Mouse (Mus musculus): Measurements from ENCODE around the gene Selplg. TPM values are rescaled to one million over a fixed set of nuclear protein-coding genes. Genes with fewer than 3 reads are reported as not detected.

Selplg gene
- polyA plus RNA-seq, 2 experiments, result 4.0 to 5.4 TPM

- DNase-seq (ENCODE audit: low spot score), result no peak
- no peak overlapping the region for H3K4me3 ChIP-seq (replicated peaks; ENCODE audit: low read length)
- no peaks in the 10 kb centered on the region for H3K36me3 ChIP-seq (ENCODE audit: control insufficient read depth, insufficient read depth, low read length)
- no peak for TF ChIP-seq POLR2A (IDR thresholded peaks at IDR 0.05; ENCODE audit: borderline replicate concordance, extremely low read depth, insufficient read depth, insufficient read length)
- H3K9ac ChIP-seq (ENCODE audit: low read depth, low read length, severe bottlenecking), result no peak overlapping the region
- H3K4me2 ChIP-seq (replicated peaks; ENCODE audit: low read depth, low read length, severe bottlenecking), result no peak overlapping the region
- H3K4me1 ChIP-seq (ENCODE audit: control insufficient read depth, insufficient read depth, low read length), result peaks cover 37% of the 10 kb centered on the region
- no peaks in the 10 kb centered on the region for H3K9me3 ChIP-seq (ENCODE audit: control insufficient read depth, low read length)
- H3K27me3 ChIP-seq (ENCODE audit: control insufficient read depth, insufficient read depth, low read length), result no peaks in the 10 kb centered on the region
- H3K27ac ChIP-seq (replicated peaks; ENCODE audit: low read depth, low read length), result no peak overlapping the region
- ATAC-seq (ENCODE audit: low FRiP score, low read depth), result no peak
- 37% methylated on average over 7 of the region's 7 CpGs for WGBS
These were observed 28.0 kb downstream of the Selplg start for GRCm38 (mm10) chr5:113804395-113804966.

- DNase-seq (ENCODE audit: low spot score) (peak; percentile 86), ATAC-seq (ENCODE audit: low FRiP score, low read depth) (peak; percentile 88)
- no peaks in the 10 kb centered on the region for H3K9me3 ChIP-seq (ENCODE audit: control insufficient read depth, low read length)
- WGBS, result under 1% methylated on average over 11 of the region's 11 CpGs
- peak within 1 kb of the TSS; percentile 66 for H3K9ac ChIP-seq (ENCODE audit: low read depth, low read length, severe bottlenecking)
- H3K4me2 ChIP-seq (replicated peaks; ENCODE audit: low read depth, low read length, severe bottlenecking), result peak within 1 kb of the TSS; percentile 74
- peaks cover 39% of the 10 kb centered on the region for H3K4me1 ChIP-seq (ENCODE audit: control insufficient read depth, insufficient read depth, low read length)
- peak; percentile 53; the same call in 1 of the 2 replicates for TF ChIP-seq POLR2A (IDR thresholded peaks at IDR 0.05; ENCODE audit: borderline replicate concordance, extremely low read depth, insufficient read depth, insufficient read length)
- peak within 1 kb of the TSS; percentile 63 for H3K4me3 ChIP-seq (replicated peaks; ENCODE audit: low read length)
- H3K27me3 ChIP-seq (ENCODE audit: control insufficient read depth, insufficient read depth, low read length), result no peaks in the 10 kb centered on the region
- H3K36me3 ChIP-seq (ENCODE audit: control insufficient read depth, insufficient read depth, low read length), result peaks cover 13% of the 10 kb centered on the region
- peak within 1 kb of the TSS; percentile 90 for H3K27ac ChIP-seq (replicated peaks; ENCODE audit: low read depth, low read length)
These were observed 32.2 kb downstream of the Selplg start, which contains the start of gene Tmem119 for GRCm38 (mm10) chr5:113800280-113800679. TSS of gene Tmem119 (minus strand) at chr5:113800516.

GRCm38 (mm10) chr5:113799691-113800090, 32.8 kb downstream of the Selplg start:
- DNase-seq (ENCODE audit: low spot score), result no peak
- ATAC-seq (ENCODE audit: low FRiP score, low read depth), result no peak; the same call in 1 of the 2 replicates
- H3K4me1 ChIP-seq (ENCODE audit: control insufficient read depth, insufficient read depth, low read length), result peaks cover 35% of the 10 kb centered on the region
- peaks cover 19% of the 10 kb centered on the region for H3K36me3 ChIP-seq (ENCODE audit: control insufficient read depth, insufficient read depth, low read length)
- no peaks in the 10 kb centered on the region for H3K27me3 ChIP-seq (ENCODE audit: control insufficient read depth, insufficient read depth, low read length)
- H3K4me2 ChIP-seq (replicated peaks; ENCODE audit: low read depth, low read length, severe bottlenecking), result peak overlapping the region; percentile 74
- peak overlapping the region; percentile 90 for H3K27ac ChIP-seq (replicated peaks; ENCODE audit: low read depth, low read length)
- TF ChIP-seq POLR2A (IDR thresholded peaks at IDR 0.05; ENCODE audit: borderline replicate concordance, extremely low read depth, insufficient read depth, insufficient read length), result no peak
- WGBS, result 7% methylated on average over 5 of the region's 5 CpGs
- peak overlapping the region; percentile 66 for H3K9ac ChIP-seq (ENCODE audit: low read depth, low read length, severe bottlenecking)
- no peaks in the 10 kb centered on the region for H3K9me3 ChIP-seq (ENCODE audit: control insufficient read depth, low read length)
- peak overlapping the region; percentile 63 for H3K4me3 ChIP-seq (replicated peaks; ENCODE audit: low read length)

- no peaks in the 10 kb centered on the region for H3K9me3 ChIP-seq (ENCODE audit: control insufficient read depth, low read length)
- peaks cover 35% of the 10 kb centered on the region for H3K4me1 ChIP-seq (ENCODE audit: control insufficient read depth, insufficient read depth, low read length)
- H3K36me3 ChIP-seq (ENCODE audit: control insufficient read depth, insufficient read depth, low read length), result peaks cover 31% of the 10 kb centered on the region
- peak overlapping the region; percentile 82; the same call in 1 of the 2 replicates for H3K27ac ChIP-seq (replicated peaks; ENCODE audit: low read depth, low read length)
- 43% methylated on average over 9 of the region's 9 CpGs for WGBS
- H3K4me3 ChIP-seq (replicated peaks; ENCODE audit: low read length), result peak overlapping the region; percentile 63
- DNase-seq (ENCODE audit: low spot score) (no peak), ATAC-seq (ENCODE audit: low FRiP score, low read depth) (no peak)
- H3K4me2 ChIP-seq (replicated peaks; ENCODE audit: low read depth, low read length, severe bottlenecking), result peak overlapping the region; percentile 74
- peak overlapping the region; percentile 66 for H3K9ac ChIP-seq (ENCODE audit: low read depth, low read length, severe bottlenecking)
- H3K27me3 ChIP-seq (ENCODE audit: control insufficient read depth, insufficient read depth, low read length), result no peaks in the 10 kb centered on the region
- no peak for TF ChIP-seq POLR2A (IDR thresholded peaks at IDR 0.05; ENCODE audit: borderline replicate concordance, extremely low read depth, insufficient read depth, insufficient read length)
These were observed 33.9 kb downstream of the Selplg start for GRCm38 (mm10) chr5:113798525-113798924.

- Histone ChIP-seq H3K9me3 (ENCODE audit: control insufficient read depth, low read length) (no peaks in the 10 kb centered on the region), H3K36me3 (ENCODE audit: control insufficient read depth, insufficient read depth, low read length) (peaks cover 43% of the 10 kb centered on the region), H3K9ac (ENCODE audit: low read depth, low read length, severe bottlenecking) (peak overlapping the region; percentile 66), H3K27ac (replicated peaks; ENCODE audit: low read depth, low read length) (peak overlapping the region; percentile 82), H3K4me1 (ENCODE audit: control insufficient read depth, insufficient read depth, low read length) (peaks cover 39% of the 10 kb centered on the region), H3K4me2 (replicated peaks; ENCODE audit: low read depth, low read length, severe bottlenecking) (peak overlapping the region; percentile 74), H3K4me3 (replicated peaks; ENCODE audit: low read length) (peak overlapping the region; percentile 63), H3K27me3 (ENCODE audit: control insufficient read depth, insufficient read depth, low read length) (no peaks in the 10 kb centered on the region)
- WGBS, result 5% methylated on average over 19 of the region's 19 CpGs
- ATAC-seq (ENCODE audit: low FRiP score, low read depth), result no peak
- no peak for TF ChIP-seq POLR2A (IDR thresholded peaks at IDR 0.05; ENCODE audit: borderline replicate concordance, extremely low read depth, insufficient read depth, insufficient read length)
- no peak for DNase-seq (ENCODE audit: low spot score)
These were observed 35.1 kb downstream of the Selplg start for GRCm38 (mm10) chr5:113797149-113797882.

Data from limb, embryonic 14.5 days (tissue).